Mouse (Mus musculus) urinary bladder, postnatal 36 days (tissue): ENCODE measurements at regions not wholly inside any gene's neighbourhood (a gene's known extent, or its start where the extent isn't known, plus 50 kb on each side); places are given as distances from the start of the nearest gene placed in this dataset.
"Not testable (repeated sequence)": the region's sequence is repeated elsewhere in the genome, so short reads cannot be mapped to it uniquely, and the experiment has no call there.

Experiments used
- DNase-seq, 2 experiments: peaks; one replicate each; pipeline ENCODE4 v3.0.0; 2022; ENCODE audit warnings: low spot score in 2 of 2, mixed read lengths in 1 of 2

DNA sequence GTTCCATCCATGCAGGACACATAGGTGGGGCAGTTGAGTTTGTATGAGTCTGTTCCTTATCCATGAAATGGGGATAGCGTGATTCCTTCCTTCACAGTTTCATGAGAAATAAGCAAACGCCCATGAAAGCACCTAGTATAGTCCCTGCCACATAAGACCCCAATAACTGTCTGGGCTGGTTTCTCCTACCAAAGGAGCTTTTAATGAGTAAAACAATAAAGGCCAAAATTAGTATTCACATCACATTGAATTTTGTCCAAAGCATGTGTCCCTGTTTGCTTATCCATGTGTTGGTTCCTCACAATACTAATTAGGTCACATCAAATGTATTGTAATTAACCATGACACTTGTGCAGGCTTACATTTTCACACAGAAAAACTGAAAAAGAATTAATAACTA, 221.3 kb downstream of the Prdm13 start:
- DNase-seq: no peak

DNA sequence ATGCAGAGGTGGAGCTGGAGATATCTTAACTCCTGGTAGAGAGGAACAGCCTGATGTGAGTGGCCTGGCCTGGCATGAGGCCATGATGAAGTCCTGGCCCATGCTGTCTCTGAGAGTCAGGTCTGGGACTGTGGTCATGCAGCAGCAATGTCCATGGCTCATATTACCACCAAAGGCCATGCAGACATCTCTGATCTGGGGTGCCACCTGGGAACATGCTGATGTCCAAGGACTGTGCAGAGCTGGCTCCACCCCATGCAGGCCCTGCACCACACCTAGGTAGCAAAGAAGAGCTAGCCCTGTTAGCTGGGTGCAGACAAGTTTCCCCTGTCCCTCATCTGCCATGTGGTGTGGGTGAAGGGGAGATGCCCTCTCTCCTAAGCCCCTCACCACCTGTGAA, 244.5 kb downstream of the Prdm13 start:
- DNase-seq: no peak

DNA sequence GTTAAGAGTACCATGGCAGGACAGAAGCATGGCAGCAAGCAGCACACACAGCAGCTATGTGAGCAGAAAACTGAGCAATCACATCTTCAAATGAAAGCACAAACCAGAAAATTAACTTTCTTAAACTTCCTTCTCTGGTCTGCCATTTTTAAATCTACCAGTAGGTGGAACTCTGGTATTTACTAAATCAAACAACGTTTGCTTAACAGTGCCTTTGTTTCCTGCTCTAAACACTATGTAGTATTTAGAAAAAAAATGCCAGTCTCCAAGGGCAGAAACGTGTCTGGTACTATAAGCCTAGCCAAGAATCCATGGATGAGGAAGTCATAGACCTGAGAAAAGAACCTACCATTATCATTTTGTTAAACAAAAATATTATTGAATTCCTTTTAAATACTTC, 249.1 kb downstream of the Prdm13 start:
- no peak for DNase-seq

- DNase-seq: no peak
These were observed 277.9 kb downstream of the Prdm13 start for GRCm38 (mm10) chr4:21407850-21408249.

GRCm38 (mm10) chr4:21369314-21369713, 316.4 kb downstream of the Prdm13 start:
- no peak for DNase-seq

- no peak for DNase-seq
These were observed 317.3 kb downstream of the Prdm13 start for GRCm38 (mm10) chr4:21368234-21369021.

DNA sequence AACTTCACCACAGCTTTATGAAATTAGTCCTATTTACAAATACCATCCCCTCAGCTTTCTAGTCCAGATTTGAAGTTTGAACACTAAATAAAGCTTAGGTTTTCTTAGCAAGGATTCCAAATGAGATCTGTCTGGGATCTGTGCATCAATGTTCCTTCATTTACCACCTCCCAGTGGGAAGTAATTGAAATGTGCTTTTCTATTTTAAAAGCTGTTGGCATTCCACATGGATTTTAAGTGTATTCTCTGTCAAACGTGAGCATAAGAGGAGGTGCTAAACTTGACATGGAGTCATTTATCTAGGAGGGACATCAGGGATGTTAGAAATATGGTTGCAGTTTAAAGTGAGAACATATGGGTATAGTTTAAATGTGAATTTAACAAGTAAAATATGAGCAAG, 364.0 kb downstream of the Prdm13 start:
- DNase-seq: no peak

DNA sequence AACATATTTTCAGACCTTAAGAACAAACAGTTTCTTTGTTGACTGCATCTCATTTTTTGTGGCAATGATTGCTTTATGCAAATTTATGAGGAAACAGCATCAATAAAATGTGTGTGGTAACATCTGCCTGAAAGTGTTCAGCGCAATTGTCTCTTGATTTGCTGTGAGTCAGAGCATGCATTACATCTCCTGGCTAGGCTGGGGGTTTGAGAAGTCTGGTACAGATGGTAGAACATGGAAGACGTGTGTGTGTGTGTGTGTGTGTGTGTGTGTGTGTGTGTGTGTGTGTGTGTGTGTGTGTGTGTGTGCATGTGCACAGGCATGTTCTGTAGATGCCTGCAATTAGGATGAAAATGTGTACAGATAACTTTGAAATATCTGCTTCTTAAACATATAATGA, 376.5 kb downstream of the Prdm13 start:
- not testable (repeated sequence) for DNase-seq

GRCm38 (mm10) chr4:21307476-21308011, 378.2 kb downstream of the Prdm13 start:
- DNase-seq: no peak

DNA sequence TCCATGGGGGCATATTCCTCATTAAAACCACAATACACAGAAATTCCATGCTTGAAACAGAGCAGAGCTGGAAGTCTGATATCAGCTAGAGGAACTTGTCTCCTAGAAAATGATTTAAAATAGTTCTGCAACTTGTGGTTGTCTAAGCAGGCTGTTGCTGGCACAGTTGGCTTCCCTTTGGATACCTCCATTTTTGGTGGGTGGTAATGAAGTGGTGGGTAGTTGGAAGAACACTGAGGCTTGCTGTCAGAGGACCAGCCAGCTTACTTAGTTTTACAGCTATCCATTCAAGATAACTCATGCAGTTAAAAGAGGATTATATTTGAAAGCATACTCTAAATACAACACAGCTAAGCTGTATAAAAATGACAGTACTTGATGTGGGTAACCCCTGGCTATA, 385.6 kb downstream of the Prdm13 start:
- DNase-seq: no peak

DNA sequence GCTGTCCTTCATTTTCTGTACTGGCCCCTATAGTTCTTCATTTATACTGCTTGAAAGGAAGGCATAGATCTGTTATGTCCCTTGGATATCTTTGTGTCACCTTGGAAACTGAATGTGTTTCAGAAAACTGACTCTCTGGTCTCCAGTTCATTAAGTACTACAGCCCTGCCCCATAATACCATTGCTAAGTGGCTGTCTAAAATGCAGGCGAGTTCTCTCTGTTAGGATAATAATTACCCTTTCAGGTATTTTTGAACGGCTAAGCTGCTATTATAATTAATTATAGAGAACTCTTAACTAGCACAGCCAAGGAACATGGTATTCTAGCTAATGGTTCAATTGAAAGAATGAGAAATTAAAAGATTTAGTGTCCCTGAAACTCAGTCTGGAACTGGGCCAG, 418.5 kb downstream of the Prdm13 start:
- no peak for DNase-seq

DNA sequence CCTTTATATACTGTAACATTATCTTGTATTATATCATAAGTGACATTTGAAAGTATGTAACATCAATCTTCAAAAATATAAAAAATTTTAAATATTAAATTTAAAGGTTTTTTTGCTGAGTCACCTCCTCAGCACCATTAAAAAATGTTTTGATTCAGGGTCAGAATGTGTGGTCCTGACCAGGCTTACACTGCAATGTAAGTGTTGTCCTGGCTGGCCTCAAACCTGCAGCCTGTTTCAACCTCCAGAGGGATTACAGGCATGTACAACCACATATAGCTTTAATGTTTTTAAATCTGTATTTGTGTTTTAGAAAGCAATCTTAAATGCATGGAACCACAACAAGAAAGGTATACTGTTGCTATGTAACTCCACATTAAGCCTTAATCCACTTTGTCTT, 418.9 kb downstream of the Prdm13 start:
- no peak for DNase-seq

DNA sequence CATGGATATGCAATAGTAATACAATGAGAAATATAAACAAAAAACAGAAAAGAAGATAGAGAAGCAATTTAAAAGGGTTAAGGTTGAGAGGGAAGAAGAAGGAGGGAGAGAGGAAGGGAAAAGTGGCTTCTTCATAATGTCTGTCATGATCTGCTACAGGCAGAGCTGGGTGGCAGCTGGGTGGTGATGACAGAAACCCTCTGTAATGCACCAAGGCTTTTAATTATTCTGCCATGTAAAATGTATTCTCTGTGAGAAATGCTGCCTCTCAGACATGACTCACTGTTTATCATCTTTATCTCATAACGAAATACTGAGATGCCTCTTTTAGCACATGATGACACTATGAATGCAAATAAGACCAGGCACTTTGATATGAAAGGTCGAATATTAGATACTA, 435.4 kb downstream of the Prdm13 start:
- DNase-seq: no peak

DNA sequence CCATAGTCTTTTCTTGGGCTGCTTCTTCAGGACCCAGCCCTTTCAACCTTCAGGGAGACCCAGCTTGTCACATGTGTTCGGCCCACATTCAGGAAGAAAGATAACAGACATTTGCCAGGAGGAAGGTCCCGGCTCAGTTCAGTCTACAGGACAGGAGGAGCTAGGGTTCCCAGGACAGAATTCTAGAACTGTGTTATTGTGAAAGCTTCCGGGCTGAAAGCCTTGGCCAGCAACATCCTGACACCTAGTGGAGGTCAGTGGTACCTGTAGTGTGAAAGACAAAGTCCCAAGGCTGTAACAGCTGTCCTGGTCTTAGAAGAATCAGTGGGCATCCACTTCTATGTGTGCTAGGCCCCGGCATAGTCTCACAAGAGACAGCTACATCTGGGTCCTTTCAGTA, 463.1 kb downstream of the Prdm13 start:
- peak; percentile 6 to 28 for DNase-seq

GRCm38 (mm10) chr4:21207617-21208016, 478.1 kb downstream of the Prdm13 start:
- DNase-seq: no peak

GRCm38 (mm10) chr4:21195620-21196019, 490.1 kb downstream of the Prdm13 start:
- DNase-seq: no peak

GRCm38 (mm10) chr4:21173789-21174188, 512.0 kb downstream of the Prdm13 start:
- no peak for DNase-seq

- DNase-seq: no peak
These were observed 512.7 kb downstream of the Prdm13 start for GRCm38 (mm10) chr4:21173019-21173418.

- no peak for DNase-seq
These were observed 515.0 kb downstream of the Prdm13 start for GRCm38 (mm10) chr4:21170734-21171133.

GRCm38 (mm10) chr4:21162124-21162523, 523.6 kb downstream of the Prdm13 start:
- no peak for DNase-seq

DNA sequence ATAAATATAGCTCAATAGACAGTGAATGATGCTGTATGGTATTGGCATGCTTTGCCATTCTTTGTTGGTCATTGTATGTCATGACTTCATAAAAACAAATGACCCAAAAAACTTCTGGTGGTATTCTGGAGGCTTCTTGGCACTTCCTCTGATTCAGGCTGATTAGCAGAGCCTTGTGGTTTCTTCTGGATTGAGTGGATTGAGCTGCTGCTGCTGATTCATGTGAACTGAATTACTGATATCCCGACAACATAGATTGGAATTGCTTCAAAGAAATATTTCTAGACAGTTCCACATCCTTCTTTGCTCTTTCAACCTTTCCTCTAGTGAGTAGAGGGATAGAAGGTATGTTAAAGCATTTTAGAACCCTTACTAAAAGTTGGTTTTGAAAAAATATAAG, 559.9 kb downstream of the Prdm13 start:
- no peak for DNase-seq

DNA sequence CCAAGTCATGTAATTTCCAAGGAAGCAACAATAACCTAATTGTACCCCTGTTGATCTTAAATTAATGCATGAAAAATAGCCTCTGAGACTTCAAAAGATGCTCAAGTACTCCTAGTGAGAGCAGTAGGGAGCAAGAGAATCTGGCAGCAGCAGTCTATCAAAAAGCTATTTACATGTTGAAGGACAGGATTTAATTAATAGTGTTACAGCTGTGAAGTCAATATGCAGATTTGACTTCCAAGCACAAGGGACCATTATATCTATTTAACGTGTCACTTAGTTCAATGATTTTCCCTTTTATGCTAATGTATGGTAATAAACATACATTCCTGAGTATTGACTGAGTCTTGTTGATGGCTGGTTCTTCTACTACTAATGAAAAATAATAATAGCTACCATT, 590.0 kb downstream of the Prdm13 start:
- DNase-seq: no peak

GRCm38 (mm10) chr4:21070198-21070785, 615.5 kb downstream of the Prdm13 start:
- no peak for DNase-seq
